Mouse (Mus musculus): ENCODE measurements around the gene Mylk2. TPM values are rescaled to one million over a fixed set of nuclear protein-coding genes. Genes with fewer than 3 reads are reported as not detected.
A peak's percentile ranks its signal among the peaks of the same experiment; 100 is the strongest.

The Mylk2 gene
- polyA plus RNA-seq, 1 experiment from 2014 or later = not detected

DNA sequence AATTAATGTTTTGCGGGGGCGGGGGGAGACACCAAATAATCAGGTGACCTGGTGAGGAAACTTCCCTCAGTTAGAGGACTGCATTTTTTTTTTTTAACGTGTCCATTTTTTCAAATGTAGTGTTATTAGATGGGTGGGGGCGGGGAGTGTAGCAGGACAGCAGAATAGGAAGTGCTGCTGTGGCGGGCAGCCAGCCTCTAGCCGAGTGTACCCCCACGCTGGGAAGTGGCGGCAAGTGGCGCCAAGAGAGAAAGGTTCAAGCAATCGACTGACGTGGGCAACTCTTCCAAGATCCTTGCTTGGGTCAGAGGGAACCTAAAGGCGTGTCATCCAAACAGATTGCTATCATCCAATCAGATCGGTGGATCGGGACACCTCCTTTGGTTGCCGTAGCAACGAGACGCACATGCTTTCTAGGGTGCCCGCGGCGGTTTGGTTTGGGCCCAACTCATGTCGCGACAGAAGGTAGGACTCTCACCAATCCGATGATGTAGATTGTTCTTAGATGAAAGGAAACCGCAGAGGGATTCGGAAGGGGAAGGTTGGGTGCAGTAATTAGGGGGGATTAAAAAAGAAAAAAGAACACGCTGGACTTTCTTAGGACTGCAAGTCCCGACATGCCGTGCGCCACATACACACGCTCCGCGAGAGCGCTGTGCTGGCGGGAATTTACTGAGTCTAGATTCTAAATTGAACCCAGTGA lies 51.1 kb downstream of the Mylk2 start, which contains the start of gene Ttll9:
Ttll9 (plus strand) TSS at position 395 of the 703 bp plus-strand sequence.
- WGBS = under 1% methylated on average over 34 of the region's 34 CpGs
- ATAC-seq (peak; percentile 98), DNase-seq (ENCODE audit: low spot score) (peak; percentile 96)
- no peaks in the 10 kb centered on the region for H3K27me3 ChIP-seq (replicated peaks; ENCODE audit: control insufficient read depth, insufficient read depth, low read length)
- peak within 1 kb of the TSS; percentile 61 for H3K4me2 ChIP-seq (ENCODE audit: low read length)
- H3K9me3 ChIP-seq (replicated peaks; ENCODE audit: control insufficient read depth, low read length) = no peaks in the 10 kb centered on the region
- H3K4me3 ChIP-seq (ENCODE audit: low read depth, low read length) = peak within 1 kb of the TSS; percentile 38
- H3K4me1 ChIP-seq (ENCODE audit: control insufficient read depth, insufficient read depth, low read length) = no peaks in the 10 kb centered on the region
- H3K27ac ChIP-seq (ENCODE audit: low read depth, low read length) = no peak within 1 kb of the TSS
- H3K9ac ChIP-seq (ENCODE audit: low read length) = peak within 1 kb of the TSS; percentile 59; the same call in 1 of the 2 replicates
- no peaks in the 10 kb centered on the region for H3K36me3 ChIP-seq (ENCODE audit: control insufficient read depth, insufficient read depth, low read length)

DNA sequence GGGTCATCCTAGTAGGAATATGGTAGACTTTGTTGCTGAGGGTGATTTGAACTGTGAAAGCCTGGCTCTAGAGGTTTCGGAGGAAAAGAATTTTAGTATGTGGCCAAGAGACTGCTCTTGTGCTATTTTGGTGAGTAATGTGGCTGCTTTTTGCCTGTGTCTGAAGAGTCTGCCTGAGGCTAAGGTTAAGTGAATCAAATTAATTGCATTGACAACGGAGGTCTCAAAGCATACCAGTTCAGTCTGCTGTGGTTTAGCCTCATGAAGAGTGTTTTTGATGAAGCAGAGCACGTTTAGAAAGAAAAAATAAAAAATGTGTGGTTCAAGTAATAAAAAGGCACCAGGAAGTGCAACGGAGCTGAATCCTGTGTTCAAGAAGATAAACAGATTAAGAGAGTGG lies 54.4 kb downstream of the Mylk2 start:
- no peak for ATAC-seq
- Histone ChIP-seq H3K27me3 (replicated peaks; ENCODE audit: control insufficient read depth, insufficient read depth, low read length) (no peaks in the 10 kb centered on the region), H3K4me3 (ENCODE audit: low read depth, low read length) (no peak overlapping the region), H3K27ac (ENCODE audit: low read depth, low read length) (no peak overlapping the region), H3K9me3 (replicated peaks; ENCODE audit: control insufficient read depth, low read length) (no peaks in the 10 kb centered on the region), H3K36me3 (ENCODE audit: control insufficient read depth, insufficient read depth, low read length) (no peaks in the 10 kb centered on the region), H3K4me2 (ENCODE audit: low read length) (no peak overlapping the region), H3K9ac (ENCODE audit: low read length) (no peak overlapping the region), H3K4me1 (ENCODE audit: control insufficient read depth, insufficient read depth, low read length) (no peaks in the 10 kb centered on the region)
- DNase-seq (ENCODE audit: low spot score) = no peak
- 77% methylated on average over 4 of the region's 4 CpGs for WGBS

Small RNA genes lying within 50 kb of the gene (microRNA-seq; reads per million reads assigned to microRNA genes)
- 1.3 reads per million, percentile 3 among the genes with 10 or more reads in this experiment for gene Mir5622

Other genes with a start within 250 kb of the Mylk2 start
- 136 and 161 TPM in 2 replicates for gene H13, start 241.9 kb upstream of the Mylk2 start, polyA plus RNA-seq (2014; fragmentation: Nextera tagmentation; extraction: Ambion mirVana)
- gene Mcts2, start 224.3 kb upstream of the Mylk2 start, polyA plus RNA-seq (2014; fragmentation: Nextera tagmentation; extraction: Ambion mirVana) = 35.8 and 42.6 TPM in 2 replicates
- gene Id1, start 175.1 kb upstream of the Mylk2 start, polyA plus RNA-seq (2014; fragmentation: Nextera tagmentation; extraction: Ambion mirVana) = 29.2 and 32.8 TPM in 2 replicates
- gene Cox4i2, start 157.2 kb upstream of the Mylk2 start, polyA plus RNA-seq (2014; fragmentation: Nextera tagmentation; extraction: Ambion mirVana) = 4.5 and 5.9 TPM in 2 replicates
- gene Bcl2l1, start 79.6 kb upstream of the Mylk2 start, polyA plus RNA-seq (2014; fragmentation: Nextera tagmentation; extraction: Ambion mirVana) = 179 and 189 TPM in 2 replicates
- 70.1 and 81.5 TPM in 2 replicates for gene Tpx2, start 63.4 kb upstream of the Mylk2 start, polyA plus RNA-seq (2014; fragmentation: Nextera tagmentation; extraction: Ambion mirVana)
- 4.0 TPM in 2 replicates for gene Foxs1, start 21.9 kb downstream of the Mylk2 start, polyA plus RNA-seq (2014; fragmentation: Nextera tagmentation; extraction: Ambion mirVana)
- 6.4 and 6.6 TPM in 2 replicates for gene Dusp15, start 40.3 kb downstream of the Mylk2 start, polyA plus RNA-seq (2014; fragmentation: Nextera tagmentation; extraction: Ambion mirVana)
- 2.5 and 4.3 TPM in 2 replicates for gene Ttll9, start 51.1 kb downstream of the Mylk2 start, polyA plus RNA-seq (2014; fragmentation: Nextera tagmentation; extraction: Ambion mirVana)
- 108 and 118 TPM in 2 replicates for gene Pdrg1, start 104.1 kb downstream of the Mylk2 start, polyA plus RNA-seq (2014; fragmentation: Nextera tagmentation; extraction: Ambion mirVana)
- gene Xkr7, start 120.5 kb downstream of the Mylk2 start, polyA plus RNA-seq (2014; fragmentation: Nextera tagmentation; extraction: Ambion mirVana) = 0.87 and 1.0 TPM in 2 replicates
- 0.77 and 1.1 TPM in 2 replicates for gene Ccm2l, start 154.6 kb downstream of the Mylk2 start, polyA plus RNA-seq (2014; fragmentation: Nextera tagmentation; extraction: Ambion mirVana)
- 1.2 and 1.9 TPM in 2 replicates for gene Hck, start 197.1 kb downstream of the Mylk2 start, polyA plus RNA-seq (2014; fragmentation: Nextera tagmentation; extraction: Ambion mirVana)
- gene Tm9sf4, start 250.0 kb downstream of the Mylk2 start, polyA plus RNA-seq (2014; fragmentation: Nextera tagmentation; extraction: Ambion mirVana) = 54.5 and 69.8 TPM in 2 replicates